Mouse (Mus musculus): ENCODE data around the gene 1700021F07Rik. TPM values are rescaled to one million over a fixed set of nuclear protein-coding genes. Genes with fewer than 3 reads are reported as not detected.
A peak's percentile ranks its signal among the peaks of the same experiment; 100 is the strongest.

1700021F07Rik gene
- not detected in 2 replicates for polyA plus RNA-seq (2015; fragmentation: Nextera tagmentation; extraction: Ambion mirVana)

- no peaks in the 10 kb centered on the region for H3K9me3 ChIP-seq (ENCODE audit: low read length)
- WGBS (ENCODE audit: insufficient replicate concordance) = 87% methylated on average over 18 of the region's 18 CpGs
- TF ChIP-seq EP300 (IDR thresholded peaks at IDR 0.05; ENCODE audit: low read depth) (no peak), CTCF (IDR thresholded peaks at IDR 0.05; ENCODE audit: low read depth) (no peak)
- no peaks in the 10 kb centered on the region for H3K36me3 ChIP-seq (replicated peaks; ENCODE audit: insufficient read depth, low read length)
- ATAC-seq (no peak), DNase-seq (no peak)
- no peak within 1 kb of the TSS for H3K27ac ChIP-seq (ENCODE audit: low read depth)
- no peak within 1 kb of the TSS for H3K9ac ChIP-seq (replicated peaks)
- no peaks in the 10 kb centered on the region for H3K4me1 ChIP-seq (ENCODE audit: insufficient read depth)
- H3K4me2 ChIP-seq (ENCODE audit: low read depth, low read length) = no peak within 1 kb of the TSS
- no peaks in the 10 kb centered on the region for H3K27me3 ChIP-seq (ENCODE audit: insufficient read depth, low read length)
- no peak within 1 kb of the TSS for H3K4me3 ChIP-seq (ENCODE audit: low read depth, low read length)
Observed at GRCm38 (mm10) chr2:173522376-173522775, at the start of gene 1700021F07Rik. TSS of gene 1700021F07Rik (plus strand) at chr2:173522586.

- Histone ChIP-seq H3K27ac (ENCODE audit: low read depth) (no peak overlapping the region), H3K27me3 (ENCODE audit: insufficient read depth, low read length) (no peaks in the 10 kb centered on the region), H3K9me3 (ENCODE audit: low read length) (no peaks in the 10 kb centered on the region), H3K4me3 (ENCODE audit: low read depth, low read length) (no peak overlapping the region), H3K9ac (replicated peaks) (no peak overlapping the region), H3K4me1 (ENCODE audit: insufficient read depth) (no peaks in the 10 kb centered on the region), H3K36me3 (replicated peaks; ENCODE audit: insufficient read depth, low read length) (no peaks in the 10 kb centered on the region), H3K4me2 (ENCODE audit: low read depth, low read length) (no peak overlapping the region)
- peak; percentile 5 for DNase-seq
- ATAC-seq = no peak
- 45% methylated on average over 11 of the region's 11 CpGs for WGBS (ENCODE audit: insufficient replicate concordance)
- TF ChIP-seq CTCF (IDR thresholded peaks at IDR 0.05; ENCODE audit: low read depth) = no peak
- no peak for TF ChIP-seq EP300 (IDR thresholded peaks at IDR 0.05; ENCODE audit: low read depth)
Observed at GRCm38 (mm10) chr2:173473233-173473632, 49.2 kb upstream of the 1700021F07Rik start.

- TF ChIP-seq EP300 (IDR thresholded peaks at IDR 0.05; ENCODE audit: low read depth) (no peak), CTCF (IDR thresholded peaks at IDR 0.05; ENCODE audit: low read depth) (no peak)
- 82% methylated on average over 12 of the region's 12 CpGs for WGBS (ENCODE audit: insufficient replicate concordance)
Observed at GRCm38 (mm10) chr2:173479050-173479449, 43.3 kb upstream of the 1700021F07Rik start.

GRCm38 (mm10) chr2:173484486-173484885, 37.9 kb upstream of the 1700021F07Rik start:
- Histone ChIP-seq H3K27ac (ENCODE audit: low read depth) (no peak overlapping the region), H3K4me3 (ENCODE audit: low read depth, low read length) (no peak overlapping the region), H3K9me3 (ENCODE audit: low read length) (no peaks in the 10 kb centered on the region), H3K4me2 (ENCODE audit: low read depth, low read length) (no peak overlapping the region), H3K36me3 (replicated peaks; ENCODE audit: insufficient read depth, low read length) (no peaks in the 10 kb centered on the region), H3K4me1 (ENCODE audit: insufficient read depth) (no peaks in the 10 kb centered on the region), H3K27me3 (ENCODE audit: insufficient read depth, low read length) (no peaks in the 10 kb centered on the region), H3K9ac (replicated peaks) (no peak overlapping the region)
- 67% methylated on average over 4 of the region's 4 CpGs for WGBS (ENCODE audit: insufficient replicate concordance)
- ATAC-seq = no peak
- DNase-seq = peak; percentile 7
- TF ChIP-seq CTCF (IDR thresholded peaks at IDR 0.05; ENCODE audit: low read depth) (no peak), EP300 (IDR thresholded peaks at IDR 0.05; ENCODE audit: low read depth) (no peak)

More at GRCm38 (mm10) chr2:173479050-173479449, 43.3 kb upstream of the 1700021F07Rik start:
- H3K36me3 ChIP-seq (replicated peaks; ENCODE audit: insufficient read depth, low read length) = no peaks in the 10 kb centered on the region
- H3K4me3 ChIP-seq (ENCODE audit: low read depth, low read length) = no peak overlapping the region
- ATAC-seq (no peak), DNase-seq (peak; percentile 9)
- no peak overlapping the region for H3K9ac ChIP-seq (replicated peaks)
- no peaks in the 10 kb centered on the region for H3K9me3 ChIP-seq (ENCODE audit: low read length)
- no peak overlapping the region for H3K27ac ChIP-seq (ENCODE audit: low read depth)
- no peaks in the 10 kb centered on the region for H3K27me3 ChIP-seq (ENCODE audit: insufficient read depth, low read length)
- no peak overlapping the region for H3K4me2 ChIP-seq (ENCODE audit: low read depth, low read length)
- no peaks in the 10 kb centered on the region for H3K4me1 ChIP-seq (ENCODE audit: insufficient read depth)

- Histone ChIP-seq H3K9me3 (ENCODE audit: low read length) (peaks cover 4% of the 10 kb centered on the region; the same call in 1 of the 2 replicates), H3K36me3 (replicated peaks; ENCODE audit: insufficient read depth, low read length) (no peaks in the 10 kb centered on the region), H3K4me1 (ENCODE audit: insufficient read depth) (no peaks in the 10 kb centered on the region), H3K4me3 (ENCODE audit: low read depth, low read length) (no peak overlapping the region), H3K4me2 (ENCODE audit: low read depth, low read length) (no peak overlapping the region), H3K27ac (ENCODE audit: low read depth) (no peak overlapping the region), H3K27me3 (ENCODE audit: insufficient read depth, low read length) (no peaks in the 10 kb centered on the region), H3K9ac (replicated peaks) (no peak overlapping the region)
- 70% methylated on average over 2 of the region's 2 CpGs for WGBS (ENCODE audit: insufficient replicate concordance)
- ATAC-seq = no peak
- no peak for DNase-seq
- TF ChIP-seq EP300 (IDR thresholded peaks at IDR 0.05; ENCODE audit: low read depth) (no peak), CTCF (IDR thresholded peaks at IDR 0.05; ENCODE audit: low read depth) (no peak)
Observed at GRCm38 (mm10) chr2:173499612-173500011, 22.8 kb upstream of the 1700021F07Rik start.

GRCm38 (mm10) chr2:173513977-173514376, 8.4 kb upstream of the 1700021F07Rik start:
- DNase-seq = no peak
- Histone ChIP-seq H3K9ac (replicated peaks) (no peak overlapping the region), H3K36me3 (replicated peaks; ENCODE audit: insufficient read depth, low read length) (no peaks in the 10 kb centered on the region), H3K27me3 (ENCODE audit: insufficient read depth, low read length) (no peaks in the 10 kb centered on the region), H3K4me1 (ENCODE audit: insufficient read depth) (no peaks in the 10 kb centered on the region), H3K27ac (ENCODE audit: low read depth) (no peak overlapping the region), H3K4me3 (ENCODE audit: low read depth, low read length) (no peak overlapping the region), H3K4me2 (ENCODE audit: low read depth, low read length) (no peak overlapping the region), H3K9me3 (ENCODE audit: low read length) (peaks cover 14% of the 10 kb centered on the region)
- WGBS (ENCODE audit: insufficient replicate concordance) = 79% methylated on average over 6 of the region's 6 CpGs
- TF ChIP-seq EP300 (IDR thresholded peaks at IDR 0.05; ENCODE audit: low read depth) (no peak), CTCF (IDR thresholded peaks at IDR 0.05; ENCODE audit: low read depth) (no peak)
- no peak for ATAC-seq

GRCm38 (mm10) chr2:173515186-173515585, 7.2 kb upstream of the 1700021F07Rik start:
- no peak overlapping the region for H3K4me2 ChIP-seq (ENCODE audit: low read depth, low read length)
- ATAC-seq (no peak), DNase-seq (no peak)
- H3K27ac ChIP-seq (ENCODE audit: low read depth) = no peak overlapping the region
- H3K9me3 ChIP-seq (ENCODE audit: low read length) = peaks cover 9% of the 10 kb centered on the region
- no peak overlapping the region for H3K4me3 ChIP-seq (ENCODE audit: low read depth, low read length)
- no peak overlapping the region for H3K9ac ChIP-seq (replicated peaks)
- WGBS (ENCODE audit: insufficient replicate concordance) = 35% methylated on average over 6 of the region's 6 CpGs
- no peaks in the 10 kb centered on the region for H3K27me3 ChIP-seq (ENCODE audit: insufficient read depth, low read length)
- TF ChIP-seq CTCF (IDR thresholded peaks at IDR 0.05; ENCODE audit: low read depth) (no peak), EP300 (IDR thresholded peaks at IDR 0.05; ENCODE audit: low read depth) (no peak)
- H3K36me3 ChIP-seq (replicated peaks; ENCODE audit: insufficient read depth, low read length) = no peaks in the 10 kb centered on the region
- no peaks in the 10 kb centered on the region for H3K4me1 ChIP-seq (ENCODE audit: insufficient read depth)
